Mouse (Mus musculus) bone marrow, adult 2 months (tissue): Measurements from ENCODE around the gene Gm32742. TPM values are rescaled to one million over a fixed set of nuclear protein-coding genes. Genes with fewer than 3 reads are reported as not detected.
A peak's percentile ranks its signal among the peaks of the same experiment; 100 is the strongest.

Experiments
- H3K27ac ChIP-seq: fragments of 200-500 bp; 2 replicates; pipeline ENCODE4 v1.5.1; 2012; ENCODE audit warnings: low read depth, mild to moderate bottlenecking, control low read depth, inconsistent platforms, low read length; ENCODE audit not compliant: control insufficient read depth, poor library complexity, insufficient read depth
- H3K4me1 ChIP-seq: fragments of 200-500 bp; 2 replicates; pipeline ENCODE4 v1.6.1; 2011; ENCODE audit warnings: low read length; ENCODE audit not compliant: control insufficient read depth, insufficient read depth
- H3K4me3 ChIP-seq: fragments of 200-500 bp; replicated peaks from 2 replicates; pipeline ENCODE3; 2011; ENCODE audit warnings: mild to moderate bottlenecking, low read depth, low read length, control low read depth; ENCODE audit not compliant: control insufficient read depth
- CTCF ChIP-seq: fragments of 200-500 bp; IDR thresholded peaks from 2 replicates; pipeline ENCODE4 v1.5.1; 2011; ENCODE audit warnings: low read length, control low read depth; ENCODE audit not compliant: control insufficient read depth, insufficient read depth
- POLR2A ChIP-seq: fragments of 200-500 bp; IDR thresholded peaks from 2 replicates; pipeline ENCODE4 v1.6.1; 2011; ENCODE audit warnings: low read depth, mild to moderate bottlenecking, control low read depth, low read length, borderline replicate concordance; ENCODE audit not compliant: control insufficient read depth
- WGBS: fragments of 180-500 bp; shearing (Covaris S2); methylation state at CpG from one replicate; pipeline ENCODE4 v1.1.7; 2018; 5-methylcytosine and 5-hydroxymethylcytosine counted together
- polyA plus RNA-seq: library from polyadenylated mRNA; stranded (reverse); fragments of >200 nt; gene quantifications from 2 replicates; pipeline ENCODE4 v1.2.4, GENCODE M21; 2011; ENCODE audit warnings: low replicate concordance; ENCODE audit not compliant: missing spikeins, insufficient read depth, insufficient read length

The Gm32742 gene
- polyA plus RNA-seq, 1 experiment = not detected

- 81% methylated on average over 5 of the region's 5 CpGs for WGBS
These were observed 3.4 kb upstream of the Gm32742 start for GRCm38 (mm10) chr9:51168698-51169097.

GRCm38 (mm10) chr9:51167954-51168353, 2.6 kb upstream of the Gm32742 start:
- TF ChIP-seq CTCF (no peak), POLR2A (no peak)
- Histone ChIP-seq H3K27ac (no peak overlapping the region), H3K4me3 (no peak overlapping the region), H3K4me1 (no peaks in the 10 kb centered on the region; the same call in 1 of the 2 replicates)
- 63% methylated on average over 11 of the region's 11 CpGs for WGBS

More at GRCm38 (mm10) chr9:51168698-51169097, 3.4 kb upstream of the Gm32742 start:
- no peaks in the 10 kb centered on the region; the same call in 1 of the 2 replicates for H3K4me1 ChIP-seq
- no peak overlapping the region for H3K4me3 ChIP-seq
- no peak for TF ChIP-seq POLR2A
- no peak for TF ChIP-seq CTCF
- H3K27ac ChIP-seq = no peak overlapping the region

- Histone ChIP-seq H3K27ac (no peak overlapping the region), H3K4me3 (no peak overlapping the region), H3K4me1 (no peaks in the 10 kb centered on the region; the same call in 1 of the 2 replicates)
- WGBS = 84% methylated on average over 5 of the region's 5 CpGs
- TF ChIP-seq CTCF = no peak
- no peak for TF ChIP-seq POLR2A
These were observed 1.3 kb downstream of the Gm32742 start for GRCm38 (mm10) chr9:51163989-51164388.

- 14% methylated on average over 4 of the region's 4 CpGs for WGBS
- Histone ChIP-seq H3K27ac (no peak overlapping the region), H3K4me3 (no peak overlapping the region), H3K4me1 (no peaks in the 10 kb centered on the region)
- TF ChIP-seq POLR2A (no peak), CTCF (peak; percentile 96)
These were observed 3.4 kb downstream of the Gm32742 start for GRCm38 (mm10) chr9:51161771-51162388.

GRCm38 (mm10) chr9:51152079-51152752, 13.1 kb downstream of the Gm32742 start:
- H3K27ac ChIP-seq = no peak overlapping the region
- H3K4me3 ChIP-seq = no peak overlapping the region
- 29% methylated on average over 13 of the region's 13 CpGs for WGBS
- TF ChIP-seq POLR2A = no peak
- H3K4me1 ChIP-seq = no peaks in the 10 kb centered on the region

- no peak for TF ChIP-seq POLR2A
- TF ChIP-seq CTCF = no peak
- Histone ChIP-seq H3K4me3 (no peak overlapping the region), H3K27ac (no peak overlapping the region), H3K4me1 (no peaks in the 10 kb centered on the region)
- WGBS = 64% methylated on average over 5 of the region's 5 CpGs
These were observed 18.0 kb downstream of the Gm32742 start for GRCm38 (mm10) chr9:51147294-51147693.

GRCm38 (mm10) chr9:51146496-51146895, 18.8 kb downstream of the Gm32742 start:
- Histone ChIP-seq H3K27ac (no peak overlapping the region), H3K4me3 (no peak overlapping the region), H3K4me1 (no peaks in the 10 kb centered on the region)
- 9% methylated on average over 4 of the region's 4 CpGs for WGBS
- TF ChIP-seq CTCF = no peak
- no peak for TF ChIP-seq POLR2A

- no peak overlapping the region for H3K4me3 ChIP-seq
- 77% methylated on average over 6 of the region's 6 CpGs for WGBS
These were observed 21.1 kb downstream of the Gm32742 start for GRCm38 (mm10) chr9:51144218-51144617.

More at GRCm38 (mm10) chr9:51144218-51144617, 21.1 kb downstream of the Gm32742 start:
- TF ChIP-seq CTCF (no peak), POLR2A (no peak)
- no peak overlapping the region for H3K27ac ChIP-seq
- no peaks in the 10 kb centered on the region for H3K4me1 ChIP-seq
